Mouse (Mus musculus): ENCODE data around the gene Fbxo36. TPM values are rescaled to one million over a fixed set of nuclear protein-coding genes. Genes with fewer than 3 reads are reported as not detected.

Fbxo36 gene
- total and polyA plus RNA-seq, 2 experiments from 2014 or later: 3.7 to 10.1 TPM

GRCm38 (mm10) chr1:84837523-84838145 is 2.0 kb upstream of the Fbxo36 start:
- H3K9ac ChIP-seq (replicated peaks; ENCODE audit: low read length): peak overlapping the region; percentile 98
- H3K4me1 ChIP-seq (ENCODE audit: insufficient read depth, low read length): peaks cover 4% of the 10 kb centered on the region; the same call in 1 of the 2 replicates
- no peaks in the 10 kb centered on the region for H3K36me3 ChIP-seq (ENCODE audit: insufficient read depth, low read length)
- DNase-seq (ENCODE audit: low spot score): no peak
- 8% methylated on average over 20 of the region's 20 CpGs for WGBS
- no peaks in the 10 kb centered on the region for H3K27me3 ChIP-seq (ENCODE audit: insufficient read depth, low read length)
- H3K4me3 ChIP-seq (ENCODE audit: low read length): peak overlapping the region; percentile 99
- no peaks in the 10 kb centered on the region for H3K9me3 ChIP-seq (ENCODE audit: low read length)
- H3K4me2 ChIP-seq (ENCODE audit: low read depth, low read length): peak overlapping the region; percentile 84
- H3K27ac ChIP-seq: peak overlapping the region; percentile 96; the same call in 1 of the 2 replicates
- TF ChIP-seq CTCF (IDR thresholded peaks at IDR 0.05; ENCODE audit: low read depth): no peak
- ATAC-seq: no peak

- TF ChIP-seq CTCF (IDR thresholded peaks at IDR 0.05; ENCODE audit: low read depth): no peak
- Histone ChIP-seq H3K27me3 (ENCODE audit: insufficient read depth, low read length) (no peaks in the 10 kb centered on the region), H3K4me3 (ENCODE audit: low read length) (peak overlapping the region; percentile 99), H3K27ac (peak overlapping the region; percentile 96), H3K4me1 (ENCODE audit: insufficient read depth, low read length) (peaks cover 4% of the 10 kb centered on the region; the same call in 1 of the 2 replicates), H3K9me3 (ENCODE audit: low read length) (no peaks in the 10 kb centered on the region), H3K9ac (replicated peaks; ENCODE audit: low read length) (peak overlapping the region; percentile 98), H3K4me2 (ENCODE audit: low read depth, low read length) (peak overlapping the region; percentile 84), H3K36me3 (ENCODE audit: insufficient read depth, low read length) (no peaks in the 10 kb centered on the region)
- ATAC-seq: no peak; the same call in 1 of the 2 replicates
- under 1% methylated on average over 19 of the region's 22 CpGs for WGBS
- DNase-seq (ENCODE audit: low spot score): peak; percentile 15
Measured at GRCm38 (mm10) chr1:84838156-84838555, 1.5 kb upstream of the Fbxo36 start.

GRCm38 (mm10) chr1:84838621-84839151 is 955 bp upstream of the Fbxo36 start:
- peak overlapping the region; percentile 98 for H3K9ac ChIP-seq (replicated peaks; ENCODE audit: low read length)
- no peaks in the 10 kb centered on the region for H3K36me3 ChIP-seq (ENCODE audit: insufficient read depth, low read length)
- WGBS: 2% methylated on average over 38 of the region's 44 CpGs
- ATAC-seq (peak; percentile 79), DNase-seq (ENCODE audit: low spot score) (peak; percentile 84)
- no peaks in the 10 kb centered on the region for H3K9me3 ChIP-seq (ENCODE audit: low read length)
- H3K4me3 ChIP-seq (ENCODE audit: low read length): peak overlapping the region; percentile 99
- TF ChIP-seq CTCF (IDR thresholded peaks at IDR 0.05; ENCODE audit: low read depth): no peak
- peaks cover 4% of the 10 kb centered on the region; the same call in 1 of the 2 replicates for H3K4me1 ChIP-seq (ENCODE audit: insufficient read depth, low read length)
- peak overlapping the region; percentile 84 for H3K4me2 ChIP-seq (ENCODE audit: low read depth, low read length)
- peak overlapping the region; percentile 96 for H3K27ac ChIP-seq
- no peaks in the 10 kb centered on the region for H3K27me3 ChIP-seq (ENCODE audit: insufficient read depth, low read length)

- WGBS: under 1% methylated on average over 38 of the region's 39 CpGs
Measured at GRCm38 (mm10) chr1:84840018-84840664, 500 bp downstream of the Fbxo36 start, which contains the start of gene Trip12. Gene Trip12 (minus strand): TSS chr1:84840516.

GRCm38 (mm10) chr1:84841061-84841460 is 1.4 kb downstream of the Fbxo36 start:
- 70% methylated on average over 3 of the region's 3 CpGs for WGBS
- H3K4me3 ChIP-seq (ENCODE audit: low read length): peak overlapping the region; percentile 99

More at GRCm38 (mm10) chr1:84840018-84840664, 500 bp downstream of the Fbxo36 start, which contains the start of gene Trip12:
- ATAC-seq: peak; percentile 48
- Histone ChIP-seq H3K4me2 (ENCODE audit: low read depth, low read length) (peak within 1 kb of the TSS; percentile 84), H3K36me3 (ENCODE audit: insufficient read depth, low read length) (no peaks in the 10 kb centered on the region), H3K27me3 (ENCODE audit: insufficient read depth, low read length) (no peaks in the 10 kb centered on the region), H3K9me3 (ENCODE audit: low read length) (no peaks in the 10 kb centered on the region), H3K9ac (replicated peaks; ENCODE audit: low read length) (peak within 1 kb of the TSS; percentile 98), H3K4me1 (ENCODE audit: insufficient read depth, low read length) (peaks cover 4% of the 10 kb centered on the region; the same call in 1 of the 2 replicates), H3K27ac (peak within 1 kb of the TSS; percentile 96), H3K4me3 (ENCODE audit: low read length) (peak within 1 kb of the TSS; percentile 99)
- TF ChIP-seq CTCF (IDR thresholded peaks at IDR 0.05; ENCODE audit: low read depth): no peak; the same call in 1 of the 2 replicates
- DNase-seq (ENCODE audit: low spot score): no peak

GRCm38 (mm10) chr1:84843366-84843765 is 3.7 kb downstream of the Fbxo36 start:
- no peak overlapping the region for H3K9ac ChIP-seq (replicated peaks; ENCODE audit: low read length)
- no peak for DNase-seq (ENCODE audit: low spot score)
- no peak overlapping the region for H3K4me2 ChIP-seq (ENCODE audit: low read depth, low read length)
- 90% methylated on average over 2 of the region's 2 CpGs for WGBS
- no peaks in the 10 kb centered on the region for H3K9me3 ChIP-seq (ENCODE audit: low read length)
- H3K4me3 ChIP-seq (ENCODE audit: low read length): no peak overlapping the region
- H3K36me3 ChIP-seq (ENCODE audit: insufficient read depth, low read length): no peaks in the 10 kb centered on the region
- no peak overlapping the region for H3K27ac ChIP-seq
- H3K27me3 ChIP-seq (ENCODE audit: insufficient read depth, low read length): no peaks in the 10 kb centered on the region
- no peak for TF ChIP-seq CTCF (IDR thresholded peaks at IDR 0.05; ENCODE audit: low read depth)
- H3K4me1 ChIP-seq (ENCODE audit: insufficient read depth, low read length): no peaks in the 10 kb centered on the region
- no peak for ATAC-seq

More at GRCm38 (mm10) chr1:84841061-84841460, 1.4 kb downstream of the Fbxo36 start:
- no peak for TF ChIP-seq CTCF (IDR thresholded peaks at IDR 0.05; ENCODE audit: low read depth)
- Histone ChIP-seq H3K4me1 (ENCODE audit: insufficient read depth, low read length) (peaks cover 4% of the 10 kb centered on the region; the same call in 1 of the 2 replicates), H3K9ac (replicated peaks; ENCODE audit: low read length) (no peak overlapping the region), H3K27ac (no peak overlapping the region), H3K9me3 (ENCODE audit: low read length) (no peaks in the 10 kb centered on the region), H3K36me3 (ENCODE audit: insufficient read depth, low read length) (no peaks in the 10 kb centered on the region), H3K4me2 (ENCODE audit: low read depth, low read length) (peak overlapping the region; percentile 84), H3K27me3 (ENCODE audit: insufficient read depth, low read length) (no peaks in the 10 kb centered on the region)
- DNase-seq (ENCODE audit: low spot score): no peak
- ATAC-seq: no peak

Measured in hindbrain, postnatal 0 days (tissue).